Mouse (Mus musculus): ENCODE measurements around the gene Naip1. TPM values are rescaled to one million over a fixed set of nuclear protein-coding genes. Genes with fewer than 3 reads are reported as not detected.

The Naip1 gene
- polyA plus RNA-seq (2014; fragmentation: Illumina TruSeq; extraction: RNeasy Lipid Tissue Mini Kit (QIAGEN cat#74804); ENCODE audit: low read depth, low replicate concordance) = 0.17 TPM

DNA sequence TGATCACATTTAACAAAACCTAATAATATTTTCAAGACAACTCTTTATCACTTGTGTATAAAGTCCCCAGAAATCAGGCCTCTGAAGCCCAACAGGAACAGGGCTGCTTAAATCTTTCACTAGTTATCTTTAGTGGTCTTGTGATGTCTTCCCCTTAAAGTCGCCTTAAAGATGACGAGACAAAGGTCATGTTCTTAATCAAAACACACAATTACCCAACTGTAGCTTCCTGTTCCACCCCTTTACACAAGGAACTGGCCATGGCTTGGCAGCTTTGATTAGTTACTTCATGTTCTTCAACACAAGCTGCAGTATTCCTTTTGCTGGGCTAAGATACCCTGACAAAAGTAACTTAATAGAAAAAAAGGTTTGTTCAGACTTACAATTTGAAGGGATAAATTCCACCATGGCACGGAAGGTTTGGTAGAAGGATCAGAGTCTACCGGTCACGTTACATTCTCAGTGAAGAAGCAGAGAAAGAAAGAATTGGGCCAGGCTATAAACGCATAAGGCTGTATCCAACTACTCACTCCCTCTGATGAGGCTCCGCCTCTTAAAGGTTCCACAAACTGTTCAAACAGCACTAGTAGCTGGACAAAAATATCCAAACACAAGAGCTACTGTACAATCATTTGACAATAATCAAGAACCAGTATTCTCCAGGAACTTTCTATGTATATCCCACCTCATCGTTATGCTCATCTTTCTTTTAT lies at the start of gene Naip1:
Gene Naip1 (minus strand): TSS at position 455 of the 713 bp plus-strand sequence.

DNA sequence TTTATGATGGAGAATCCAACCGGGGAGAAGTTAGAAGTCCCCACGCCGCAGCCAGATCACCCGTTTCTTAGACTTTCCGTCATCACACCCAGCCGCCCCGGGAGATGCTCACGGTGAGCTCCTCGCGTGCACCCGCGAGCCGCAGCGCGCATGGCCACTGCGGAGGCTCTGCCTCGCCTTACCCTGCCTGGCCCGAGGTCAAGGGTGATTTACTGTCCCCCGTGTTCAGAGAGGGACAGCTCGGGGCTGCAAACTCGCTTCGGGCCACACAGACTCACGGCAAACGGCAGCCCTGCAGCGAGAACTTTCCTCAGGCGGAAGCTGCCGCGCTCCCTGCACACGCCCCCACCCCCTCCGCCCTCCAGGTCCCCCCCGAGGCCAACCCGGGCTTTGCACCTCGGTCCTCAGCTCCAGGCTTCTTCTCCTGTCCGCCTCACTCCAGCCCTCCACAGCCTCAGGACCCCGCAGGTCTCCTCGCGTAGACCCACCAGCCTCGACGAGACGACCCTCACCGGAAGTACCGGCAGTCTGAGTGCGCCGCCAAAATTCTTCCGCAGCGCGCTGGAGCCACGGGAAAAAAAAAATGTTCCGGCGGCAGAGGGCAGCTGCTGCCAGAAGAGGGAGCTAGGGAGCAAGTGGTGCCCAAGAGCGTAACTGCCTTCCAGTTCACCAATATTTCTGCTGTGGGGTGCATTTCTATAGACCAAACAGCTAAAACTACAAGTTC lies 39.6 kb upstream of the Naip1 start, which contains the start of gene Gtf2h2:
Gene Gtf2h2 (minus strand): TSS at position 519 of the 727 bp plus-strand sequence.

Other genes starting within 250 kb of the Naip1 start
- 0.57 TPM for gene Naip5, start 206.5 kb downstream of the Naip1 start, polyA plus RNA-seq (2014; fragmentation: Illumina TruSeq; extraction: RNeasy Lipid Tissue Mini Kit (QIAGEN cat#74804); ENCODE audit: low read depth, low replicate concordance)
- 0.32 TPM for gene Naip6, start 135.2 kb downstream of the Naip1 start, polyA plus RNA-seq (2014; fragmentation: Illumina TruSeq; extraction: RNeasy Lipid Tissue Mini Kit (QIAGEN cat#74804); ENCODE audit: low read depth, low replicate concordance)
- gene Gtf2h2, start 39.7 kb upstream of the Naip1 start, polyA plus RNA-seq (2014; fragmentation: Illumina TruSeq; extraction: RNeasy Lipid Tissue Mini Kit (QIAGEN cat#74804); ENCODE audit: low read depth, low replicate concordance) = 70.5 TPM
- 7.9 TPM for gene Ocln, start 99.8 kb upstream of the Naip1 start, polyA plus RNA-seq (2014; fragmentation: Illumina TruSeq; extraction: RNeasy Lipid Tissue Mini Kit (QIAGEN cat#74804); ENCODE audit: low read depth, low replicate concordance)
- 0.64 TPM for gene Marveld2, start 164.1 kb upstream of the Naip1 start, polyA plus RNA-seq (2014; fragmentation: Illumina TruSeq; extraction: RNeasy Lipid Tissue Mini Kit (QIAGEN cat#74804); ENCODE audit: low read depth, low replicate concordance)
- 2,518 TPM for gene Ak6, start 198.1 kb upstream of the Naip1 start, polyA plus RNA-seq (2014; fragmentation: Illumina TruSeq; extraction: RNeasy Lipid Tissue Mini Kit (QIAGEN cat#74804); ENCODE audit: low read depth, low replicate concordance)
- gene Rad17, start 198.2 kb upstream of the Naip1 start, polyA plus RNA-seq (2014; fragmentation: Illumina TruSeq; extraction: RNeasy Lipid Tissue Mini Kit (QIAGEN cat#74804); ENCODE audit: low read depth, low replicate concordance) = 116 TPM
- 241 TPM for gene Taf9, start 198.7 kb upstream of the Naip1 start, polyA plus RNA-seq (2014; fragmentation: Illumina TruSeq; extraction: RNeasy Lipid Tissue Mini Kit (QIAGEN cat#74804); ENCODE audit: low read depth, low replicate concordance)
- gene Ccdc125, start 216.8 kb upstream of the Naip1 start, polyA plus RNA-seq (2014; fragmentation: Illumina TruSeq; extraction: RNeasy Lipid Tissue Mini Kit (QIAGEN cat#74804); ENCODE audit: low read depth, low replicate concordance) = 0.21 TPM